Mouse (Mus musculus): ENCODE measurements around the gene Eif4e1b. TPM values are rescaled to one million over a fixed set of nuclear protein-coding genes. Genes with fewer than 3 reads are reported as not detected.

Gene Eif4e1b
- not detected for total RNA-seq (2021)

DNA sequence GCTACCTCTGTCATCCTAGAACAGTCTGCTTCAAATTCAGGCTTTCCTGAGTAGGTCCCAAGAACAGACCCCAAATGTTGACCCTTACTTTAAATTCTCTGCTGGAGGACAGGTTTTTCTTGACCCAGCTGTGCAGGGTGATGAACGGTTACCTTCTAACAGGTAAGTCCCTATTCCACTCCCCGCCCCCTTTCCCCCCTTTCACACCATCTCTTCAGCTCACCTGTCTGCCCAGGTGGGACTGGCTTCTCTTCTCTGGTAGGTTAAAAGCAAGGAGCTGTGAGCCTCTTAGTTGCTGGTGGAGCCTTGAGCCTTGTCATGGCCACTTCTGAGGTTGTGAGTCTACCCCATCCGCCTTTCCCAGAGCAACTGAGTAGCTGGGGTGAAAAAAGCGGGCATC is at the start of gene Eif4e1b:
TSS of gene Eif4e1b (plus strand) at position 301 of the 400 bp plus-strand sequence.
- DNase-seq, result no peak

DNA sequence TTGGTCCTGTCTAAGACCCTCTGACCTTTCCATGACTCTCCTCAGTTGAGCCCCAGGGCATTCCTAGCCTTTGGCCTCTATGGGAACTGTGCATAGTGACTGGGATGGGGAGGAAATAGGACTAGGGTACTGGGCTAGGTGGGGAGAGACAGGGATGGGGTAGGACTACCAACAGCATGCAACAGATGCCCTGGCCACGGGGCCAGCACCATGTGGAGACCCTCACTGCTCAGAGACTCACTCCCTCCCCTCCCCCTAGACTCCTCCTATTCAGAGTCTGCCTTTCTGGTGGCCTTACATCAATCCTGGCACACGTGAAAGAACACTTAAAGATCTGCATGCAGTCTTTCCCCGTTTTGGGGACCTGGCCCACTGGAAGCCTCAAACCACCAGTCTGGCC is 46.9 kb upstream of the Eif4e1b start:
- DNase-seq, result no peak

DNA sequence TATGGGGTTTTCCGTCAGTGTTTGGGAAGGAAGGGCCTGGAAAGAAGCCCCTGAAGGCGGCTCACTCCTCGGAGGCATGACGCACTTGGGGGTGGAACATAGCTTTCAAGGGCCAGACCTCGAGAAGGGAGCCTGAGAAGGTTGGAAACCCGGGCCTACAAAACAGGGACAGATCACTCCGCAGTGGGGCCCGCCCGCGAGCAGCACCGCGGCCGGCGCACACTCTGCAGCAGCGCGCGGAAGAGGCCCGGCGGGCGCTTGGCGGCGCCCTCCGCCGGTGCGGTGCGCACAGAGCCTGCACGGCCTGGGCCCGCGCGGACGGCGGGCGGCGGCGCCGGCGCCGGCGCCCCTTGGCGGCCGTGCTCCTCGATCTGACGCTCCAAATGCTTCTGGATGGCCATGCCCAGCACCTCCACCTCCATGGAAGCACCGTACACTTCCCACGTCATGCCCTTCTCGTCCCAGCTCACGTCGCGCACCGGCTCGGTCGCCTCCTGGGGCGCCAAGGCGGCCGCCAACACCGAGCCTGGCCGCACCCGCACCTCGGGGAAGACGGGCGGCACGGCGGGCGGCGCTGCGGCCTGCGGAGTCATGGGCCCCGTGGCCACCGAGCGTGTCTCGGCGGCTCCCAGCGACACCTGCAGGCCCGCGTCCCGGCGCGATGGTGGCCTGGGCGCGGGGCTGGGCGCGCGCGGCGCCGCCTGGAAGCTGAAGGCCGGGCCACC is 46.1 kb upstream of the Eif4e1b start:
- DNase-seq, result no peak

DNA sequence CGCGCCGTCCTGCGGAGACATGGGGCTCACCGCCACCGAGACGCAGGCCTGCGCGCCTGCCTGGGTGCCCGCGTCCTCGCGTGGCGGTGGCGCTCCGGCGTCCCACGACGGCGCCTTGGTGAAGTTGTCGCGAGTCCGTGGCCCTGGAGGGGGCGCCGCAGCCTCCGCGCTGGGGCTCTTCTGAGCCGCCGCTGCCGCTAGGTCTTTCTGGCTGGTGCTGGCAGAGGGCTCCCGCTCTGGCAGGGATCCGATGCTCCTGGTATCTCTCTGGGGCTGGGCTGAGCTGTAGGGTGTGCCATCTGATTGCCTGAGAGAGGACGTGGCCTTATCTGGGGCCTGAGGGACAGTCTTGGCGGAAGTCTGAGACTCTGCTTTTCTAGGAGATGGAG is 45.6 kb upstream of the Eif4e1b start:
- DNase-seq, result no peak

DNA sequence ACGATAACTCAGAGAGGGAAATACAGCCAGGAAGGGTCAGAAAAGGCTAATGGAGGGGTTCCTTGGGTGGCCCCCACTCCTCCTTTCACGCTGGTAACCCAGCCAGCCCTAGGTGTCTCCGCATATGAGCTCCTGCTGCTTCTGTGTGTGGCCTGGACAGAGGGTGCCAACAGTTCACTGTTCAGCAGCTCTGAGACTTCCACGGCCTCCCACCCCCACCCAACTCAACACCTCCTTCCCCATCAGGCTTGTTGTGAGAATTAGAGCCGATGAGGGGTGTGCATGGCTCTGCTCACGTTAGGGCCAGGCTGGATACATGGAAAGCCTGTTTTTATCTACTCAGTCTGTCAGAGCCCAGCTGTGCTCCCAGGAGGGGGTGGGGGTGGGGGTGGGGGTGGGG is 37.7 kb upstream of the Eif4e1b start:
- no peak for DNase-seq

DNA sequence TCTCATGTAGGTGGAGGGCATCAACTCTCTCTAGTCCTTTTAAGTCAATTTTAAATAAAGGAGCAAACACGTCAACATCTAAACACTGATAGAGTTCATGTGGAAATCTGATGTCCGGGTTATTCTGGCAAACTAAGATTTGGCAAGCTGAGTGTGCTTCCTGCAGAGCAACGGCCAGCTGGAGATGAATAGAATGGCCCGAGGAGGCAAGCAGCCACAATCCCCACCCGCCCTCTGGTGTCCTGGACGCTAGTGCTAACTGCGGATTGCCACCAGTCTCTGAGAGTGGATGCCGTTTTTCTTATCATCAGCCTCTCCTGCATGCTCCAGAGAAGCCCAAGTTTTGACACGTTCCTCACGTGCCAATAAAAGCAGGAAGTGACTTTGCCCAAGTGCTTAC is 36.9 kb upstream of the Eif4e1b start:
- no peak for DNase-seq

DNA sequence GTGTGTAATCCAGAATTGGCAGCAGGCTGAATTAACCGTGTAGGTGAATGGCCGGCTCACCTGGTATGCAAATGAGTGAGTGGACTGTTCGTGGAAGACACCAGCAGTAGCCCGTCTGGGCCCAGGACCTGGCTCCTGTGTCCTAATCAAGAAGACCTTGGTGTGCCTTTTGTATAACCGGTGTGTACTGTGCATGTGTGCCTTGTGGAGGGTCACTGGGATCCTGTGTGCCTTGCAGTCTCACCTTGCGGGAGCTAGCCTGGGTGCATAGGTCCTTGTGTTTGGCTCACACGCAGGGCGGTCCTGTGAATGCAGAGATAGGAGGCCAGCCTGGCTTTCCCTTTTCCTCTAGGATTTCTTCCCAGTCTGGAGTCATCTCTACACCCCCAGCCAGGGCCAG is 35.6 kb upstream of the Eif4e1b start:
- DNase-seq, result no peak

DNA sequence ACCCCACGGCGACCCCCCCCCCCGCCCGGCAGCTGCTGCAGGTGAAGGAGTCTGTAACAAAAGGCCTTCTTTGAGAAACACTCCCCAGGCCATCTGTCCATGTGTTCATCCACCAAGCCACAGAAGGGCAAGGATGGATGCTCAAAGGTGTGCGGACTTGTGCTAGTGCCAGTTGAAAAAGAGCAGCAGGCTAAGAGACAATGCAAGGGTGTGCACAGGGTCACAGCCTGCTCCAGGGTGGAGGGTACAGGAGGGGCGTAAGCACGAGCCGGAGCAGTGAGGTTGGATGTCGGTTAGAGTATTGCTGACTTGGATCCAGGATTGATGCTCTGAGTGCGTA is 35.1 kb upstream of the Eif4e1b start:
- DNase-seq, result no peak

DNA sequence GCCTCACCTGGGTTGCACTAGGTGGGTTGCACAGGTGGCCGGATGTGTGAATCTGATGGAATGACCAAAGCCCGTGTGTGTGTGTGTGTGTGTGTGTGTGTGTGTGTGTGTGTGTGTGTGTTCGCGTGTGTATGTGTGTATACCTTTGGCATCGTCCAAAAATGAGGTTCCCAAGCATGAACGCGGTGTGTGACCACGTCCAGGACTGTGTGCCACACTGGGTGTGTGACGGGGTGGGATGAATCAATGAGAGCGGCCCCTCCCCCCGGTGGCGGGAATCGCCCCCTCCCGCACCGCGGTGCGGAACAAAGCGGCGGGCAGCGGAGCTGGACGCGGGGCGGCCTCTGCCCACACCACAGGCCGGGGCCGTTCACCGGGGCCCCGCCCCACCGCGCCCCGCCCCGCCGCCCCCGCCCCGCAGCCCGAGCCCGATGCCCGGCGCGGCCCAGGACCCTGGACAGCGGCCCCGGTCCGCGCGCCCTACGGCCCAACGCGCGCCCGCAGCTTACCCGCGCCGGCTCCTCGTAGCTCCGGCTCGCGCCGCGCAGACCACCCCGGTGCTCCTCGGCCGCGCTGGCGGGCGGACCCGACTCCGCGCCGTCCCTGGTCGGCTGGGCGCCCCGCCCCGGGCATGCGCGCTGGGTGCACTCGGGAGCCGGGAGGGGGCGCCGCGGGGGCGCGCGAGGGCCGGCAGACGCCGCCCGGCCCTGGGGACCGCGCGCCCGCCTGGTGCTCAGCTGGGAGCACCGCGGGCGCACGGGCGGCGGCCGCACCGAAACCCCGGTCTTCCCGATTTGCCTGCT is 34.5 kb upstream of the Eif4e1b start:
- DNase-seq, result peak; percentile 70 to 73

DNA sequence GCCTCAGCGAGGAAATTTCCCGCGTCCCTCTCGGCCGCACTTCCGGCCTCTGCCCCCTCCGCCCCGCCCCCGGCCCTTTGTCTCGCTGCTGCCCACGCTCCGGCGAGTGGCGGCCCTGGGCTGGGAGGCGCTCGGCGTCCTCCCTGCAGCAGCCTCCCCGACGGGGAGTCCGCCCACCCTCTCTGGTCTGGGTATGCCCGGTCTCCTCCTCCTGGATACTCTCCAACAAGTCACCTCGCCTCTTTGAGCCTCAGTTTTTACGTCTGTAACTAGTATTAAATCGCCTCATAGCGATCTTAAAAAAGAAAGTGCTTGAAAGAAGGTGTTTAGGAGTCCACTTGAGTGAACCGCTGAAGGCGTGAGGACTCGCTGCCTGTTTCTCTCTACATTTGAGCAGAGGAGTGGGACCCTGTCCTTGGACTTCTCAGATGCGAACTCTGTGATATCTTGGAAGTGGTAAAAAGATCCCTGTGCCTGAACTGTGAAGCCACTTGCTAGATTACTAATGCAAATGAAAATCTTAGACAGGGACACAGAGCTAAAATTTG is 33.9 kb upstream of the Eif4e1b start, which contains the start of gene Gprin1:
TSS of gene Gprin1 (minus strand) at position 11 of the 548 bp plus-strand sequence.
- DNase-seq, result no peak

DNA sequence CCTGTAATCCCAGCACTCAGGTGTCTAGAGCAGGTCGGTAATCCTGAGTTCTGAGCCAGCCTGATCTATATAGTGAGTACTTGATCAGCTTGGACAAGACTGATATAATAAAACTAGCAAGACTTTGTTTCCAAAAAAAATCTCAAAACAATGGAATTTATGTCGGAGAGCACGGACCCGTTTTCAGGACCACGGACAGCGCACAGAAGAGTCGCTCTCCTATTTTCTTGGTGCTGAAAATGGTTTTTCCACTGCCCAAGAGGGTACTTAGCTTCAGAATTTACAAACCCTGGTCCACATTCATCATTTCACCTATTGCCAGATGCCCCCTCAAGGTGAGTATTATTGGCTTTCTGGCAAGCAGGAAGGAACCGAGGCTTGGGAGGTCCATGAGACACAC is 33.1 kb upstream of the Eif4e1b start:
- DNase-seq, result no peak

DNA sequence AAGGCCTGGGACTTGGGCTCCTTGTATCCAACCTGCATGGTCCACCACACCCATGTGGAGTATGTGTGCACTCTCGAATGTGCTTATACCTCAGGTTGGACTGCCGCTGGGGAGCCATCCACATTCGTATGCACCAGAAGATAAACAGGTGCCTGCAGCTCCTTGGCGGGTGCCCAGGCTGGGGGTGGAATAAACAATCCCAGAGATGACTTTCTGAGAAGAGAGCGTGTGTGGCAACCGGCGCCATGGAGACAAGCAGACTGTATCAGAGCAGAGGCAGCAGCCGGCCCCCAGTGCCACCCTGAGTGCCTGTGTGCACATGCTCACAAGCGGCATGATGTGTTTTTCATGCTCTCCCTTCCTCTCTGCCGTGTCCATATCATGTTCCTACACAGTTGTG is 31.1 kb upstream of the Eif4e1b start:
- DNase-seq, result peak; percentile 87 to 90

DNA sequence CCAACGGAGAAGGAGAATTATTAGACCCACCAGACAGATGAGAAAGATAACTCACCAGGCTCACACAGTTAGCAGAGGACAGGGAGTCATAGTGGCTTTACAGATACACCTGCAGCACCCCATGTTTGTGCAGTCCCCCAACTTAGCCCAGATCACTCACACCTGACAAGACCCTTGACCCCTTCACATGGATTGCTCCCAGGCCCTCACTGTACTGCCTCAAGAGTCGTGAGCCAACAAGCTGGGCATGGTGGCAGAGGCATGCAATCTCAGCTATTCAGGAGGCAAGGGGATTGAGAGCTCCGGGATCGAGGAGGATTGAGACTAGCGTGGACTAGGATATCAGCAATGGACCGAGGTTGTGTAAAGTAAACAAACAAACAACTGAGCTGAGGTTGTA is 30.1 kb upstream of the Eif4e1b start:
- no peak for DNase-seq

DNA sequence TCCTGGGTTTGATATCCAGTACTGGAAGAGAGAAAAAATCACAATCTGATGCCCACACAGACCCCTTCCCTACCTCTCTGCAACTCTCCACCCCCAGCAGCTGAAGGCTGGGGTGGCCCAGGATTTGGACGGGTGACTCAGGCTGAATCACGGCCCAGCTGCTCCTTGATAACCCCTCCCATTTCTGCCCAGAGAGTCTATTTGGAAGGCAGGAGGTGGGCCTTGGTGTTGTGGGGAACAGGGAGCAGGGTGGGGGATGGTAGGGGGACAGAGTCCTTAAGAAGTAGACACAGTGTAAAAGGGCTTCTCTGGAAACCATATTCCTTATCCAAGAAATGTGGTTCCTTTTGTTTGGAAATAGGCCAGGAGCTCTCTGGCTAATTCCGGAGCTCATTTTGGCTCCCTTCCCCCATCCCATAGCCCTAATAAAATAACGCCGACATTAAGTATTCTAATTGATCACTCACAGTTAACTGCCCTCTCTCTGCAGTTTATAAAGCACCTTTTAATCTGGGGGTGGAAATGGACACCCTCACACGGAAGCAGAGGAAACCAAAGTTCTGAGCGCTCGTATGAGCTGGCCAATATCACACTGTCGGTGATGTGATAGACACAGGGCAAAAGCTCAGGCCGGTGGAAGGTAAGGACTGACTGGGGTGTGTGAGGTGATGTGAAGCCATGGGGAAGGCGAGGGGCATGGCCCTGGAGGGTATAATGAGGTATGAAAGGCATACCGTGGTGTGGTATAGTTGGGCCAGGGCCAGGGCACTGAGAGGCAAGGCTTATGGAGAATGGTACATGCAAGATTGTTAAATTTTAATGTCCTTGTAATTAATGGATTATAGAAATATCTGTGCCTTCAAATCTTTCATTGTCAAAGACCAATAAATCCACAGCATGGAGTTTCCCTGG is 29.4 kb upstream of the Eif4e1b start:
- DNase-seq, result no peak

DNA sequence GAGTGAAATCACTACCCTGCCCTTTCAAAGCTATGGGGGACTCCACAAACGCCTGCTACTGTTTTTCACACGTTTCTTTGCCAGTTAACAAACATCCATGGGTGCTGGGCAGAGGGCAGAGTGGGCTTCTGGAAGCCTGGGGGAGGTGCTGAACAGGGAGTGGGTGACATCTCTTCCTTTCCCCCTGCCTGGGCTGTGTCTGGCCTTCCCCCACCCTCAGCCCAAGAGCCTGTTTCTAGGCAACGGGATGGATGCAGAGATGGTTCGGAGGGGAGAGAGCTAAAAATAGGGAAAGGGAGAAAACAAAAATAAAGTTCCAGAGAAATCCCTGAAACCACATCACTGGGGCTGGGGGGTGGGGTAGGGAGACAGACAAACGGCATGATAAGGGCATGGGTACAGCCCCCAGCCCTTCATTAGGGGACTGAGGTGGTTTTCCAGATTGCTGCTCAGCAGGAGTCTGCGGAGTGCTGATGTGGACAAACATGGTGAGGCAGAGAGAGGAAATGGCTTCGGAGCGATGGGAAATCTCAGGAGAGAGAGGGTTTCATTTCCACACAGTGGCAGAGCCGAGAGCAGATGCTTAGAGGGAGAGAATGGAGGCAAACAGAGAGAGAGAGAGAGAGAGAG is 28.5 kb upstream of the Eif4e1b start:
- DNase-seq, result peak in 1 of 2 experiments; percentile 65

DNA sequence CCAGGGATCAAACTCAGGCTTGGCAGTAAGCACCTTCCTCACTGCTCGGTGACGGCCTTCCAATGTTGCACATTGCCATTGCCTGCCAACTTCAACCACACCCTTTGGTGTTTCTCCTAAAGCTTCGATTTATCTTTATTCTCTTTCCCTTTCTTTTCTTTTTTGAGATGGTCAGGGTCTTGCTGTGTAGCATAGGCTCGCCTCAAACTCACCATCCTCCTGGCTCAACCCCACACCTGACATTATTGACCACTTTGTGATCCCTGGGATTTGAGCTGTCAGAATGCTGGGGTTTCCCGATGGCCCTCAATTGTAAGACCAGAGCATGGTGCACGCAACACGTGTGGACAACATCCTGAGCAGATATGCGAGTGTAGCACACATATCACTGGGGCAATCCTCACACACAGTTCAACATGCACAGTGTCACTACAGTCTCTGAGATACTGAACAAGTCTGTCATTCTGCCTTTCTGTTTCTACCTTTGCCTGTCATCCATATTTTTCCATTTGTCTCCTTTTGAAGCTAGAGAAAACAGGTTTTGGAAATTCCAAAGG is 27.6 kb upstream of the Eif4e1b start:
- DNase-seq, result no peak

DNA sequence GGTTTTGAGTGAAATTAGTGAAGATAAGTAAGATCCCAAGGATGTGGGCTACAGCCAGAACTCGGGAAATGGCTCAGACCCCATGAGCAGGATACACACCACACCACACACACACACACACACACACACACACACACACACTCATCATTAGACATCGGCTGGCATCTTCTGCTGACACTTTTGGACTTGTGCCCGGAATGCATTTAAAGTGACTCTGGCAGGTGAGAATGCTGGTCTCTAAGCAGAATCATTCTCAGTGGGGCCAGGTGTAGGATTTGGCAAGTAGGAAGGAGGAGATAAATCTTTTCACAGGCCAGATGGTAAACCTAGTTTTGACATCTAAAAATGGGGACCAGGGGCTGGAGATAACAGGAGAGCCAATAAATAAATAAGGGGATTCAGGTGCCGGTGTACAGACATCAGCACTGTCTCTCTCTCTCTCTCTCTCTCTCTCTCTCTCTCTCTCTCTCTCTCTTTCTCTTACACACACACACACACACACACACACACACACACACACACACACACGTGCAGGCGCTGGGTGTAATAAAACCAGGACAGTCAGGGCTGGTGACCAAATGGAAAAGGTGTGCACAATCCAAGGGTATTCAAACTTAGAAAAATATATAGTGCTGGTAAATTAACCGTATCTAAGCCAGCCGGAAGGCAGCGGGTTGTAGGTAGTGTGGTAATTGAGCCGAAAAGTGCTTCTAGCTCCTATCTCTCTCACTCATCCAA is 26.5 kb upstream of the Eif4e1b start:
- no peak for DNase-seq

DNA sequence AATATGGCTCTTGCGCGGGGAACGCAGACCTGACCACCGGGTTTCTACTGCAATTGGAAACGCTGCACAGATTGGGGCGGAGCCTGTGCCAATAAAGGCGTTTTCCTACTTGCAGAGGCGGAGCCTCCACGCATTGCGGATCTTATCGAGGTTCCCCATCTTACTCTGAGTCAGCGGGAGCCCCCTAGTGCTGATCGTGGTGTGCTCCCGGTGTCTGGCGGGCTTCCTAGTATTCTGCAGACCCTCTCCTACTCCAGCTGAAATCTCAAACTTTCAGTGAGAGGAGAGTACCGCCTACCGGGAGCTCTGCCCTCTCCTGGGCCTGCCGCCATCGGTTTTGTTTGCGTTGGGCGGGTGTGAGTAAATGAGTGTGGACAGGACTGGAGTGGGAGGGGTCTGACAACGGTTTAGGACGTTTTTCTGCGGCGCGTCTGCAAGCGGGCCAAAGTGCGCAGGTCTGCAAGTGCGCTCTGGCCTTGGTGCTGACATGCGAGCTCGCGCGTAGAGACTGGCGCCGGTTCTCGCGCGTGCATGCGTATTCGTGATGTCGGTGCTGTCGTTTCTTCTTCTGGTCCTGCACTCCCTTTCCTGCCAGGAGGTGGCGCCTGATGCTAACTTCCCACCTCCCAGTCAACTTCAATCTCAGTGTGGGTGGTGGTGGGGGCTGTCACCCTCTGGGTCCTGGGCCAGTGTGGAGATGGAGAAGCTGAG is 25.6 kb upstream of the Eif4e1b start:
- peak; percentile 85 to 90 for DNase-seq

DNA sequence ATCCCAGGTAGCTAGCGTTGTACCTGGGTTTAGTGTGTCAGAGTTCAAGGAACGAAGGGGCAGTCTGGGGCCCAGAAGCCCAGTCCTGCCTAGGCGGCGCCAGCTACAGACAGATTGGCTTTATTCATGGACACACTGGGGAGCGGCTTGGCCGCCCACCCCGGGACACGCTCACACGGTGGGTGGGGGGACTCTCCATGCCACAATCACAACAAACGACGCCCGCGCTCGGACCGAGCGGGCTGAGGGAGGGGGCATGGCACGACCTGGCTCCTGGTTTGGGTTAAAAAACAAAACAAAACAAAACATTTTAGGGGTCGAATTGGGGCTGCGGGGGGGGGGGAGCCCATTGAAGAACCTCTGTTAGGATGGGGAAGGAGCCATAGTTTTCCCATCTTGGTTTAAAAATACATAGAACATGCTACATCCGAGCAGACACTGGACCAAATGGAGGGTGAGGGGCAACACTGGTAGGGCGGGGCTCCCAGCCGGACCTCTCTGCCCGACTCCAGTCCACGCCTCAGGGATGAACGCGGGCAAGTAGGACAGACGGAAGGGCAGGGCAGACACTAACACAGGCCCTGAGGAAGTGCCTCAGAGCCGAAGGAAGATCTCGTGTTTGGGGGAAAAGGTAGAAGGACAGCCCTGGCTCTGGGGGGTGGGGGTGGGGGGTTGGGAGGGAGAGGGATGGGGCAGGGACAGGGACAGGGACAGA is 24.9 kb upstream of the Eif4e1b start:
- DNase-seq, result no peak

DNA sequence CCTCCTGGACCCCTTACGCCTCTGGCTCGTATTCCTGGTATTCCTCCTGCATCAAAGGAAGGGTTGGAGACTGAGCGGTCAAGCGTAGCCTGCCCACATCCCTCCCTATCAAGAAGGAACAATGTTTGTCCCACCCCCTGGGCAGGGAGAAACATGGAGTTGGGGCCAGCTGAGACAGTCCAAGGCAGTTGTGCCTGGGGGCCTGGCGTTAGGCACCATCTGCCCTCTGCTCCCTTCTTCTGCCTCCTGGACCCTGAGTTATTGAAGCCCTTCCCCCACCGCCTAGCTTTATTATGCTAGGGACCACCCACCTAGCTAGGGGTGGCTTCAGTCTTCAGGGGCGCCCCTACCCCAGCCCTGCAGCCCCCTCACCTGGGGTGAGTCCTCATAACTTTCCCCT is 24.3 kb upstream of the Eif4e1b start:
- DNase-seq, result no peak

Measured in layer of hippocampus, postnatal 36 days (tissue).